Mouse (Mus musculus): Measurements from ENCODE around the gene Sdhd. TPM values are rescaled to one million over a fixed set of nuclear protein-coding genes. Genes with fewer than 3 reads are reported as not detected.
"Not testable (repeated sequence)": the region's sequence is repeated elsewhere in the genome, so short reads cannot be mapped to it uniquely, and the experiment has no call there.

Gene Sdhd
- polyA plus RNA-seq (2014; fragmentation: Nextera tagmentation; extraction: Ambion mirVana) = 295 and 307 TPM in 2 replicates

DNA sequence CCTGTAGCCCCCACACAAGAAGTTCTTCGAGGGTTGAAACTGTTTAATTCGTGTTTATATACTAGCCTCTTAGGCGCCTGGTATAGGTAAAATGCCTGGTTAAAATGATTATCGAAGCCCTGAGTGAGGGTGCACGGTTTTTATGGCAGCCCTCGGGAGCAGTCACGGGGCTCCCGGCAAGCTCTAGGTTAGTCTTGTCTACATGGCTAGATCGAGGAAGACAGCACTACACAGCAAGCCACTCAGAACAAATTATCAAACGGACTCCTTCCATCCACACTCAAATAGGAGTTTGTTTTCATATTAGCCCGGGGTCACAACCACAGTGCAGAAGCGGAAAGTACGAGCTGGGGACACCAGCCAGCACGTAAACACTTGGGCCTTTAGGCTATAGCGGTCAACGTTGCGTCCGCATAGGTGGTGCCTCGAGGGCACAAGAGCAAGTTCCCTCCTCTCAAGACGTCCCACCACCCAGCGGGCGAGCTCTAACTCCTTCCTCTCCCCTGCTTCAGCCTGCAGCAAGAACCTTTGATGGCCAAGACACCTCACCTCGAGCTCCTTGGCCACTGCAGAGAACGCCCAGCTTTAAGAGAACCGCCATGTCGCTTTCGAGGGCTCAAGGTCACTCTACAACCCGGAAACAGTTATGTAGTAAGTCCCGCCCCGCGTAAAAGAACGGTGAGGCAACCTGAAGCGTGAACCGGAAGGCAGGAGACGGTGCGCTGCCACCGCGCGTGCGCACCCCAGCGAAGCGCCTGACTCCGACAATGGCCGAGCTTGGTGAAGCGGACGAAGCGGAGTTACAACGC, at the start of gene Sdhd, which contains the start of gene Timm8b:
TSS of gene Sdhd (minus strand) at position 624 of the 809 bp plus-strand sequence.
TSS of gene Timm8b (plus strand) at position 722 of the 809 bp plus-strand sequence.
- Histone ChIP-seq H3K4me2 (replicated peaks; ENCODE audit: low read depth, low read length) (peak within 1 kb of the TSS; percentile 73), H3K4me1 (ENCODE audit: control insufficient read depth, insufficient read depth, low read length) (peaks cover 12% of the 10 kb centered on the region; the same call in 1 of the 2 replicates), H3K9ac (replicated peaks; ENCODE audit: low read depth, low read length) (peak within 1 kb of the TSS; percentile 83), H3K36me3 (ENCODE audit: control insufficient read depth, insufficient read depth, low read length) (peaks cover 22% of the 10 kb centered on the region), H3K4me3 (ENCODE audit: low read depth, low read length) (peak within 1 kb of the TSS; percentile 89), H3K9me3 (ENCODE audit: control insufficient read depth, low read depth, low read length) (no peaks in the 10 kb centered on the region), H3K27ac (ENCODE audit: low read length) (peak within 1 kb of the TSS; percentile 84), H3K27me3 (ENCODE audit: control insufficient read depth, insufficient read depth, low read length) (no peaks in the 10 kb centered on the region)
- 1% methylated on average over 48 of the region's 48 CpGs for WGBS
- peak; percentile 97 for ATAC-seq (ENCODE audit: insufficient number of reproducible peaks, insufficient read depth, low FRiP score, low read depth)

- no peaks in the 10 kb centered on the region for H3K4me1 ChIP-seq (ENCODE audit: control insufficient read depth, insufficient read depth, low read length)
- H3K9me3 ChIP-seq (ENCODE audit: control insufficient read depth, low read depth, low read length) = no peaks in the 10 kb centered on the region
- no peak overlapping the region for H3K9ac ChIP-seq (replicated peaks; ENCODE audit: low read depth, low read length)
- no peaks in the 10 kb centered on the region for H3K27me3 ChIP-seq (ENCODE audit: control insufficient read depth, insufficient read depth, low read length)
- no peak overlapping the region for H3K4me2 ChIP-seq (replicated peaks; ENCODE audit: low read depth, low read length)
- no peak overlapping the region for H3K27ac ChIP-seq (ENCODE audit: low read length)
- H3K4me3 ChIP-seq (ENCODE audit: low read depth, low read length) = no peak overlapping the region
- 93% methylated on average over 10 of the region's 10 CpGs for WGBS
- peaks cover 56% of the 10 kb centered on the region for H3K36me3 ChIP-seq (ENCODE audit: control insufficient read depth, insufficient read depth, low read length)
- no peak for ATAC-seq (ENCODE audit: insufficient number of reproducible peaks, insufficient read depth, low FRiP score, low read depth)
These were observed 46.9 kb upstream of the Sdhd start for GRCm38 (mm10) chr9:50650503-50650902.

DNA sequence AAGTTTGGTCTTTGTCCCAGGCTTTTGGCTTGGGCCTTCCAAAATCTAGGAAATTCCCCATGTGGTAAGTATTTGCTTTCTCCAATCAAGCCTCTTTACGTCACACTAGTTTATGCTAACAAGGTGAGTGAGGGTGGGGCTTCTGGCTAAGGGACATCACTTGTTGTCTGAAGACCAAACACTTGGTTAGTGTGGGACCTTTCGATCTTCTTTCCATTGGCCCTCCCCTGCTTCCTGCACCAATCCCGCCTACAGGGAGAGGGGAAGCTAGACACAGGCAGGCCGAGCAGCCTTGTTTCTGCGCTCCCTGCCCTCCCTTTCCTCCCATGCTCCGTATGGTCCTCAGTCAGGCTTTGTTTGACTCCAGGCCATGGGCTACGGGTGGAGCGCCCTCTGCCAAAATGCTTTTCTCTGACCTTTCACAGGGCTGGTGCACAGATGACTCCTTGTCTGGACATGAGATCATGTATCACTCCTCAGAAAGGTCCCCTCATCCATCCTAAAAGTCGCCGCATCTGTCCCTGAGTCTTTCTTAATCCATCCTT, 43.3 kb upstream of the Sdhd start:
- H3K27me3 ChIP-seq (ENCODE audit: control insufficient read depth, insufficient read depth, low read length) = no peaks in the 10 kb centered on the region
- ATAC-seq (ENCODE audit: insufficient number of reproducible peaks, insufficient read depth, low FRiP score, low read depth) = no peak
- H3K27ac ChIP-seq (ENCODE audit: low read length) = no peak overlapping the region
- no peak overlapping the region for H3K4me2 ChIP-seq (replicated peaks; ENCODE audit: low read depth, low read length)
- no peak overlapping the region for H3K9ac ChIP-seq (replicated peaks; ENCODE audit: low read depth, low read length)
- H3K9me3 ChIP-seq (ENCODE audit: control insufficient read depth, low read depth, low read length) = no peaks in the 10 kb centered on the region
- 80% methylated on average over 10 of the region's 10 CpGs for WGBS
- H3K36me3 ChIP-seq (ENCODE audit: control insufficient read depth, insufficient read depth, low read length) = peaks cover 65% of the 10 kb centered on the region
- H3K4me1 ChIP-seq (ENCODE audit: control insufficient read depth, insufficient read depth, low read length) = no peaks in the 10 kb centered on the region
- no peak overlapping the region for H3K4me3 ChIP-seq (ENCODE audit: low read depth, low read length)

GRCm38 (mm10) chr9:50634270-50634669, 30.7 kb upstream of the Sdhd start:
- H3K27me3 ChIP-seq (ENCODE audit: control insufficient read depth, insufficient read depth, low read length) = no peaks in the 10 kb centered on the region
- no peak overlapping the region for H3K4me3 ChIP-seq (ENCODE audit: low read depth, low read length)
- ATAC-seq (ENCODE audit: insufficient number of reproducible peaks, insufficient read depth, low FRiP score, low read depth) = no peak
- no peaks in the 10 kb centered on the region for H3K4me1 ChIP-seq (ENCODE audit: control insufficient read depth, insufficient read depth, low read length)
- H3K9me3 ChIP-seq (ENCODE audit: control insufficient read depth, low read depth, low read length) = no peaks in the 10 kb centered on the region
- H3K4me2 ChIP-seq (replicated peaks; ENCODE audit: low read depth, low read length) = no peak overlapping the region
- no peak overlapping the region for H3K9ac ChIP-seq (replicated peaks; ENCODE audit: low read depth, low read length)
- no peak overlapping the region for H3K27ac ChIP-seq (ENCODE audit: low read length)
- H3K36me3 ChIP-seq (ENCODE audit: control insufficient read depth, insufficient read depth, low read length) = peaks cover 29% of the 10 kb centered on the region
- 93% methylated on average over 11 of the region's 11 CpGs for WGBS

DNA sequence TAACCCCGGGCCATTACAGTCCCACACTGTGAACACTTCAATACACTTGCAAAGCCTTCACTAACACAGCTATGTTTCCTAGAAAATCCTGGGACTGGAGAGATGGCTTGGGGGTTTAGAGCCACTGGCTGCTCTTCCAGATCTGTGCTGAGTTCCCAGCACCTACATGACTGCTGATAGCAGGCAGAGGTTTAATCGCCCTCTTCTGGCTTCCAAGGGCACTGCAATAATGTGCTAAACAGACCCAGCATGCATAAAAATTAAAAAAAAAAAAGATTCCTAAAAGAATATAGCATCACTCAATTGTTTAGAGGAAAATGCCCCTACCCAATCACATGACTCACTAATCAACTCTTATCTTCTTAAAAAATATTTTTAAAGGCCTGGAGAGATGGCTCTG, 29.4 kb upstream of the Sdhd start:
- 69% methylated on average over 2 of the region's 2 CpGs for WGBS
- H3K9ac ChIP-seq (replicated peaks; ENCODE audit: low read depth, low read length) = no peak overlapping the region
- ATAC-seq (ENCODE audit: insufficient number of reproducible peaks, insufficient read depth, low FRiP score, low read depth) = no peak
- H3K27me3 ChIP-seq (ENCODE audit: control insufficient read depth, insufficient read depth, low read length) = no peaks in the 10 kb centered on the region
- no peak overlapping the region for H3K27ac ChIP-seq (ENCODE audit: low read length)
- no peaks in the 10 kb centered on the region for H3K4me1 ChIP-seq (ENCODE audit: control insufficient read depth, insufficient read depth, low read length)
- H3K9me3 ChIP-seq (ENCODE audit: control insufficient read depth, low read depth, low read length) = no peaks in the 10 kb centered on the region
- H3K36me3 ChIP-seq (ENCODE audit: control insufficient read depth, insufficient read depth, low read length) = peaks cover 22% of the 10 kb centered on the region
- H3K4me2 ChIP-seq (replicated peaks; ENCODE audit: low read depth, low read length) = no peak overlapping the region
- H3K4me3 ChIP-seq (ENCODE audit: low read depth, low read length) = no peak overlapping the region

- Histone ChIP-seq H3K9me3 (ENCODE audit: control insufficient read depth, low read depth, low read length) (no peaks in the 10 kb centered on the region), H3K4me3 (ENCODE audit: low read depth, low read length) (no peak overlapping the region), H3K27ac (ENCODE audit: low read length) (no peak overlapping the region), H3K36me3 (ENCODE audit: control insufficient read depth, insufficient read depth, low read length) (peaks cover 15% of the 10 kb centered on the region), H3K9ac (replicated peaks; ENCODE audit: low read depth, low read length) (no peak overlapping the region), H3K4me1 (ENCODE audit: control insufficient read depth, insufficient read depth, low read length) (no peaks in the 10 kb centered on the region), H3K4me2 (replicated peaks; ENCODE audit: low read depth, low read length) (no peak overlapping the region), H3K27me3 (ENCODE audit: control insufficient read depth, insufficient read depth, low read length) (no peaks in the 10 kb centered on the region)
- no peak for ATAC-seq (ENCODE audit: insufficient number of reproducible peaks, insufficient read depth, low FRiP score, low read depth)
- WGBS = 83% methylated on average over 6 of the region's 6 CpGs
These were observed 28.5 kb upstream of the Sdhd start for GRCm38 (mm10) chr9:50632016-50632688.

DNA sequence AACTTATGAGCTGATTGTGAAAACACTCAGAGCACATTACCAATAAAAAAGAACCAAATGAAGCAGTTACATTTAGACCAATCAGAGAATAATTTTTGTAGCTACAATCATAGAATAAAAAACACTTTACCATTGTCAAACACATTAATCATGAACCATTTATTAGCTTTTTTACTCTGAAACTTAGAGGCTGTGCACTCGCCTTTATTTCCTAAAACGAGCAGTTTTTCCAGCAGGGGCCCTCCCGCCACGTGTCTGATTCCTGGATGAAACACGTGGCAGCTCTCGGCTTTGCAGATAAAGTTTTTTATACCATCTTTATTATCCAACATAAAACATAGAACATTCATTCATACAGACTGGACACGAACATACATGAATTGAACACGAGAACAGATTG, 27.3 kb upstream of the Sdhd start:
- not testable (repeated sequence) for ATAC-seq (ENCODE audit: insufficient number of reproducible peaks, insufficient read depth, low FRiP score, low read depth); H3K9ac ChIP-seq (replicated peaks; ENCODE audit: low read depth, low read length); H3K4me1 ChIP-seq (ENCODE audit: control insufficient read depth, insufficient read depth, low read length); H3K4me3 ChIP-seq (ENCODE audit: low read depth, low read length); H3K9me3 ChIP-seq (ENCODE audit: control insufficient read depth, low read depth, low read length); H3K27ac ChIP-seq (ENCODE audit: low read length); H3K27me3 ChIP-seq (ENCODE audit: control insufficient read depth, insufficient read depth, low read length); H3K4me2 ChIP-seq (replicated peaks; ENCODE audit: low read depth, low read length)
- peaks cover 11% of the 10 kb centered on the region for H3K36me3 ChIP-seq (ENCODE audit: control insufficient read depth, insufficient read depth, low read length)
- 90% methylated on average over 6 of the region's 8 CpGs for WGBS

DNA sequence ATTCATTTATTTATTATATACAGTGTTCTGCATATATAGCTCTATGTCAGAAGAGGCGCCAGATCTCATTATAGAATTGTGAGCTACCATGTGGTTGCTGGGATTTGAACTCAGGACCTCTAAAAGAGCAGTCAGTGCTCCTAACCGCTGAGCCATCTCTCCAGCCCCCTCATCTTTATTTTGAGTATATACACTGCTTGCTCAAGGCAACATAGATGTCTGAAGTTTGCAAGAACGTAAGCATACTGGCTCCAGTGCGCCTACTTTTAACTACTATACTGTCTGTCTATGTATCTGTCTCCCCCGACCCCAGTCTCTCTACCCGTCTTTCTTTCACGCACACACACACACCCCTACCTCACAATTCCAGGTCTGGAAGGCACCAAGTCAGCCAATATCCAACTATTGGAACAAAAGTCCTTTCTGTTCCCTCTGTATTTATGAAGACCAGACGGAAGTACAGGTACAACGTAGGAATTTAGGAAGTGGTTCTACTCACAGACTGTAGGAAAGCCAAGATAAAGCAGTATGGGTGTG, 14.2 kb upstream of the Sdhd start:
- no peak for ATAC-seq (ENCODE audit: insufficient number of reproducible peaks, insufficient read depth, low FRiP score, low read depth)
- 60% methylated on average over 9 of the region's 9 CpGs for WGBS
- Histone ChIP-seq H3K36me3 (ENCODE audit: control insufficient read depth, insufficient read depth, low read length) (peaks cover 19% of the 10 kb centered on the region), H3K4me2 (replicated peaks; ENCODE audit: low read depth, low read length) (peak overlapping the region; percentile 72), H3K4me1 (ENCODE audit: control insufficient read depth, insufficient read depth, low read length) (0 out of 2 replicates have a peak, but pooled peaks cover 7% of the 10 kb centered on the region), H3K27ac (ENCODE audit: low read length) (no peak overlapping the region), H3K9me3 (ENCODE audit: control insufficient read depth, low read depth, low read length) (no peaks in the 10 kb centered on the region), H3K4me3 (ENCODE audit: low read depth, low read length) (peak overlapping the region; percentile 97), H3K9ac (replicated peaks; ENCODE audit: low read depth, low read length) (0 out of 2 replicates have a peak overlapping the region, but pooled peaks have one; percentile 92), H3K27me3 (ENCODE audit: control insufficient read depth, insufficient read depth, low read length) (no peaks in the 10 kb centered on the region)
